Mouse (Mus musculus) midbrain, embryonic 11.5 days (tissue): ENCODE measurements around the gene Setmar. TPM values are rescaled to one million over a fixed set of nuclear protein-coding genes. Genes with fewer than 3 reads are reported as not detected.

Source experiments
- ATAC-seq: fragments of 200-750 bp; cut with Nextera tagmentation; 2 replicates; pipeline ENCODE4 v1.8.0; 2017; ENCODE audit warnings: moderate TSS enrichment, moderate library complexity; ENCODE audit not compliant: low FRiP score
- DNase-seq: peaks from one replicate; pipeline ENCODE4 v3.0.0; 2015; ENCODE audit warnings: low spot score; ENCODE audit errors: missing footprints
- H3K27ac ChIP-seq: fragments of 300-500 bp; sonication (generic); 2 replicates; pipeline ENCODE4 v1.5.1; 2014; ENCODE audit warnings: low read depth, low read length
- H3K27me3 ChIP-seq: fragments of 300-500 bp; sonication (generic); 2 replicates; pipeline ENCODE4 v1.6.1; 2014; ENCODE audit warnings: mild to moderate bottlenecking, low read length, moderate library complexity, mixed read lengths; ENCODE audit not compliant: control insufficient read depth, insufficient read depth
- H3K36me3 ChIP-seq: fragments of 300-500 bp; sonication (generic); 2 replicates; pipeline ENCODE4 v1.6.1; 2014; ENCODE audit warnings: mild to moderate bottlenecking, low read length, moderate library complexity, mixed read lengths; ENCODE audit not compliant: control insufficient read depth, insufficient read depth
- H3K4me1 ChIP-seq: fragments of 300-500 bp; sonication (generic); 2 replicates; pipeline ENCODE4 v1.6.1; 2014; ENCODE audit warnings: low read length; ENCODE audit not compliant: control insufficient read depth, insufficient read depth
- H3K4me2 ChIP-seq: fragments of 300-500 bp; sonication (generic); 2 replicates; pipeline ENCODE4 v1.6.1; 2014; ENCODE audit warnings: mild to moderate bottlenecking, moderate library complexity
- H3K4me3 ChIP-seq: fragments of 300-500 bp; sonication (generic); 2 replicates; pipeline ENCODE4 v1.5.1; 2014; ENCODE audit warnings: low read depth, low read length
- H3K9ac ChIP-seq: fragments of 300-500 bp; sonication (generic); 2 replicates; pipeline ENCODE4 v1.6.1; 2014; ENCODE audit warnings: low read length
- H3K9me3 ChIP-seq: fragments of 300-500 bp; sonication (generic); 2 replicates; pipeline ENCODE4 v1.6.1; 2016; ENCODE audit warnings: low read length; ENCODE audit not compliant: control insufficient read depth
- WGBS: fragments of 180-500 bp; shearing (Covaris S2); extraction: QIAGEN DNeasy Blood & Tissue Kit; methylation state at CpG from one replicate; pipeline ENCODE4 v1.1.7; 2014; 5-methylcytosine and 5-hydroxymethylcytosine counted together
- polyA plus RNA-seq: library from polyadenylated mRNA; unstranded; fragments of >200 nt; fragmentation: Nextera tagmentation; extraction: Ambion mirVana; gene quantifications from 2 replicates; pipeline ENCODE4 v1.2.1, GENCODE M21; 2014

The Setmar gene
- polyA plus RNA-seq, 1 experiment from 2014 or later = 9.1 TPM

GRCm38 (mm10) chr6:108098846-108099217 is 34.0 kb downstream of the Setmar start:
- Histone ChIP-seq H3K27ac (no peak overlapping the region), H3K27me3 (no peaks in the 10 kb centered on the region), H3K36me3 (no peaks in the 10 kb centered on the region), H3K4me2 (no peak overlapping the region), H3K4me3 (no peak overlapping the region), H3K9ac (0 out of 2 replicates have a peak overlapping the region, but pooled peaks have one; percentile 5), H3K4me1 (no peaks in the 10 kb centered on the region; the same call in 1 of the 2 replicates), H3K9me3 (no peaks in the 10 kb centered on the region)
- DNase-seq (peak; percentile 85), ATAC-seq (peak; percentile 62)
- WGBS = 44% methylated on average over 3 of the region's 3 CpGs

GRCm38 (mm10) chr6:108101936-108102830 is 37.3 kb downstream of the Setmar start:
- Histone ChIP-seq H3K36me3 (no peaks in the 10 kb centered on the region), H3K9ac (no peak overlapping the region), H3K4me2 (no peak overlapping the region), H3K9me3 (no peaks in the 10 kb centered on the region), H3K4me3 (no peak overlapping the region), H3K27me3 (no peaks in the 10 kb centered on the region), H3K4me1 (peaks cover 2% of the 10 kb centered on the region; the same call in 1 of the 2 replicates), H3K27ac (no peak overlapping the region)
- ATAC-seq (no peak), DNase-seq (no peak)
- WGBS = 94% methylated on average over 10 of the region's 10 CpGs

GRCm38 (mm10) chr6:108107376-108107775 is 42.5 kb downstream of the Setmar start:
- DNase-seq (no peak), ATAC-seq (no peak)
- Histone ChIP-seq H3K4me3 (no peak overlapping the region), H3K27ac (no peak overlapping the region), H3K4me2 (no peak overlapping the region), H3K4me1 (0 out of 2 replicates have a peak, but pooled peaks cover 2% of the 10 kb centered on the region), H3K36me3 (no peaks in the 10 kb centered on the region), H3K9ac (no peak overlapping the region), H3K27me3 (no peaks in the 10 kb centered on the region), H3K9me3 (no peaks in the 10 kb centered on the region)

GRCm38 (mm10) chr6:108110336-108110735 is 45.5 kb downstream of the Setmar start:
- WGBS = 76% methylated on average over 4 of the region's 4 CpGs
- Histone ChIP-seq H3K9me3 (no peaks in the 10 kb centered on the region), H3K4me2 (no peak overlapping the region), H3K27me3 (no peaks in the 10 kb centered on the region), H3K9ac (no peak overlapping the region), H3K36me3 (no peaks in the 10 kb centered on the region), H3K4me3 (no peak overlapping the region), H3K4me1 (no peaks in the 10 kb centered on the region), H3K27ac (no peak overlapping the region)
- DNase-seq (no peak), ATAC-seq (no peak)

- ATAC-seq (no peak), DNase-seq (no peak)
- Histone ChIP-seq H3K4me2 (no peak overlapping the region), H3K27me3 (no peaks in the 10 kb centered on the region), H3K9ac (no peak overlapping the region), H3K27ac (no peak overlapping the region), H3K4me1 (no peaks in the 10 kb centered on the region), H3K36me3 (no peaks in the 10 kb centered on the region), H3K4me3 (no peak overlapping the region), H3K9me3 (no peaks in the 10 kb centered on the region)
These were observed 46.8 kb downstream of the Setmar start for GRCm38 (mm10) chr6:108111693-108112092.

- H3K4me3 ChIP-seq = no peak overlapping the region
- no peaks in the 10 kb centered on the region for H3K27me3 ChIP-seq
- DNase-seq = no peak
- H3K4me1 ChIP-seq = no peaks in the 10 kb centered on the region
- H3K27ac ChIP-seq = no peak overlapping the region
- H3K36me3 ChIP-seq = no peaks in the 10 kb centered on the region
- H3K9ac ChIP-seq = no peak overlapping the region
- no peak overlapping the region for H3K4me2 ChIP-seq
- 100% methylated on average over 1 of the region's 1 CpGs for WGBS
- no peak for ATAC-seq
- H3K9me3 ChIP-seq = no peaks in the 10 kb centered on the region
These were observed 50.1 kb downstream of the Setmar start for GRCm38 (mm10) chr6:108114971-108115370.

GRCm38 (mm10) chr6:108117881-108118280 is 53.0 kb downstream of the Setmar start:
- ATAC-seq = no peak
- Histone ChIP-seq H3K4me1 (no peaks in the 10 kb centered on the region), H3K27me3 (no peaks in the 10 kb centered on the region), H3K4me2 (no peak overlapping the region), H3K27ac (no peak overlapping the region), H3K4me3 (no peak overlapping the region), H3K36me3 (no peaks in the 10 kb centered on the region), H3K9ac (no peak overlapping the region), H3K9me3 (no peaks in the 10 kb centered on the region)
- WGBS = 91% methylated on average over 6 of the region's 6 CpGs
- no peak for DNase-seq

GRCm38 (mm10) chr6:108125474-108125873 is 60.6 kb downstream of the Setmar start:
- Histone ChIP-seq H3K36me3 (no peaks in the 10 kb centered on the region), H3K4me3 (no peak overlapping the region), H3K27me3 (no peaks in the 10 kb centered on the region), H3K9ac (no peak overlapping the region), H3K27ac (no peak overlapping the region), H3K4me1 (no peaks in the 10 kb centered on the region), H3K9me3 (no peaks in the 10 kb centered on the region), H3K4me2 (no peak overlapping the region)
- ATAC-seq (no peak), DNase-seq (no peak)
- WGBS = 83% methylated on average over 1 of the region's 1 CpGs

GRCm38 (mm10) chr6:108126631-108127030 is 61.8 kb downstream of the Setmar start:
- Histone ChIP-seq H3K9ac (no peak overlapping the region), H3K4me3 (no peak overlapping the region), H3K36me3 (no peaks in the 10 kb centered on the region), H3K27me3 (no peaks in the 10 kb centered on the region), H3K4me1 (no peaks in the 10 kb centered on the region), H3K9me3 (no peaks in the 10 kb centered on the region), H3K4me2 (no peak overlapping the region), H3K27ac (no peak overlapping the region)
- no peak for ATAC-seq
- no peak for DNase-seq
- 87% methylated on average over 3 of the region's 3 CpGs for WGBS
